Mouse (Mus musculus): ENCODE measurements around the gene Sipa1l3. TPM values are rescaled to one million over a fixed set of nuclear protein-coding genes. Genes with fewer than 3 reads are reported as not detected.

The Sipa1l3 gene
- polyA plus RNA-seq, 1 experiment: 30.3 TPM

- Histone ChIP-seq H3K27me3 (ENCODE audit: control insufficient read depth, insufficient read depth, low read length) (peaks cover 18% of the 10 kb centered on the region), H3K27ac (ENCODE audit: insufficient read depth, low read length) (no peak overlapping the region), H3K36me3 (ENCODE audit: control insufficient read depth, insufficient read depth, low read length) (no peaks in the 10 kb centered on the region), H3K4me3 (ENCODE audit: extremely low read depth, insufficient read depth, insufficient read length) (no peak overlapping the region), H3K4me1 (ENCODE audit: control insufficient read depth, insufficient read depth, insufficient read length) (no peaks in the 10 kb centered on the region)
- peak in 1 of 2 experiments; percentile 41 for DNase-seq (ENCODE audit: low read depth in 1 of 2, low spot score in 2 of 2)
- TF ChIP-seq CTCF (IDR thresholded peaks at IDR 0.05; ENCODE audit: extremely low read depth, insufficient read depth, insufficient read length, insufficient replicate concordance) (peak; percentile 74; the same call in 1 of the 2 replicates), POLR2A (IDR thresholded peaks at IDR 0.05; ENCODE audit: low read depth, low read length) (no peak)
- 9% methylated on average over 7 of the region's 7 CpGs for WGBS
These were observed 217.3 kb downstream of the Sipa1l3 start for GRCm38 (mm10) chr7:29301127-29301566.

GRCm38 (mm10) chr7:29296998-29297397 lies 221.4 kb downstream of the Sipa1l3 start:
- TF ChIP-seq POLR2A (IDR thresholded peaks at IDR 0.05; ENCODE audit: low read depth, low read length) (no peak), CTCF (IDR thresholded peaks at IDR 0.05; ENCODE audit: extremely low read depth, insufficient read depth, insufficient read length, insufficient replicate concordance) (peak; percentile 68; the same call in 1 of the 2 replicates)

GRCm38 (mm10) chr7:29295861-29296647 lies 222.4 kb downstream of the Sipa1l3 start:
- no peak overlapping the region for H3K4me3 ChIP-seq (ENCODE audit: extremely low read depth, insufficient read depth, insufficient read length)
- no peaks in the 10 kb centered on the region for H3K4me1 ChIP-seq (ENCODE audit: control insufficient read depth, insufficient read depth, insufficient read length)
- no peak for DNase-seq (ENCODE audit: low read depth in 1 of 2, low spot score in 2 of 2)
- TF ChIP-seq POLR2A (IDR thresholded peaks at IDR 0.05; ENCODE audit: low read depth, low read length) (no peak), CTCF (IDR thresholded peaks at IDR 0.05; ENCODE audit: extremely low read depth, insufficient read depth, insufficient read length, insufficient replicate concordance) (no peak)
- no peak overlapping the region for H3K27ac ChIP-seq (ENCODE audit: insufficient read depth, low read length)
- H3K27me3 ChIP-seq (ENCODE audit: control insufficient read depth, insufficient read depth, low read length): no peaks in the 10 kb centered on the region
- WGBS: 82% methylated on average over 24 of the region's 24 CpGs
- no peaks in the 10 kb centered on the region for H3K36me3 ChIP-seq (ENCODE audit: control insufficient read depth, insufficient read depth, low read length)

More at GRCm38 (mm10) chr7:29296998-29297397, 221.4 kb downstream of the Sipa1l3 start:
- no peak overlapping the region for H3K4me3 ChIP-seq (ENCODE audit: extremely low read depth, insufficient read depth, insufficient read length)
- no peaks in the 10 kb centered on the region for H3K27me3 ChIP-seq (ENCODE audit: control insufficient read depth, insufficient read depth, low read length)
- 20% methylated on average over 10 of the region's 10 CpGs for WGBS
- H3K4me1 ChIP-seq (ENCODE audit: control insufficient read depth, insufficient read depth, insufficient read length): no peaks in the 10 kb centered on the region
- no peak overlapping the region for H3K27ac ChIP-seq (ENCODE audit: insufficient read depth, low read length)
- H3K36me3 ChIP-seq (ENCODE audit: control insufficient read depth, insufficient read depth, low read length): no peaks in the 10 kb centered on the region
- peak; percentile 41 to 50 for DNase-seq (ENCODE audit: low read depth in 1 of 2, low spot score in 2 of 2)

- Histone ChIP-seq H3K4me1 (ENCODE audit: control insufficient read depth, insufficient read depth, insufficient read length) (peaks cover 2% of the 10 kb centered on the region; the same call in 1 of the 2 replicates), H3K27me3 (ENCODE audit: control insufficient read depth, insufficient read depth, low read length) (peaks cover under 1% of the 10 kb centered on the region; the same call in 1 of the 2 replicates), H3K27ac (ENCODE audit: insufficient read depth, low read length) (peak overlapping the region; percentile 24), H3K36me3 (ENCODE audit: control insufficient read depth, insufficient read depth, low read length) (no peaks in the 10 kb centered on the region), H3K4me3 (ENCODE audit: extremely low read depth, insufficient read depth, insufficient read length) (no peak overlapping the region)
- WGBS: 48% methylated on average over 13 of the region's 13 CpGs
- TF ChIP-seq POLR2A (IDR thresholded peaks at IDR 0.05; ENCODE audit: low read depth, low read length) (no peak), CTCF (IDR thresholded peaks at IDR 0.05; ENCODE audit: extremely low read depth, insufficient read depth, insufficient read length, insufficient replicate concordance) (no peak)
- no peak for DNase-seq (ENCODE audit: low read depth in 1 of 2, low spot score in 2 of 2)
These were observed 224.2 kb downstream of the Sipa1l3 start for GRCm38 (mm10) chr7:29294111-29294761.

- Histone ChIP-seq H3K27ac (ENCODE audit: insufficient read depth, low read length) (peak overlapping the region; percentile 26; the same call in 1 of the 2 replicates), H3K27me3 (ENCODE audit: control insufficient read depth, insufficient read depth, low read length) (peaks cover 3% of the 10 kb centered on the region; the same call in 1 of the 2 replicates), H3K4me3 (ENCODE audit: extremely low read depth, insufficient read depth, insufficient read length) (no peak overlapping the region), H3K36me3 (ENCODE audit: control insufficient read depth, insufficient read depth, low read length) (no peaks in the 10 kb centered on the region), H3K4me1 (ENCODE audit: control insufficient read depth, insufficient read depth, insufficient read length) (peaks cover 9% of the 10 kb centered on the region)
- no peak for DNase-seq (ENCODE audit: low read depth in 1 of 2, low spot score in 2 of 2)
- TF ChIP-seq CTCF (IDR thresholded peaks at IDR 0.05; ENCODE audit: extremely low read depth, insufficient read depth, insufficient read length, insufficient replicate concordance) (no peak), POLR2A (IDR thresholded peaks at IDR 0.05; ENCODE audit: low read depth, low read length) (no peak)
- WGBS: 80% methylated on average over 19 of the region's 19 CpGs
These were observed 225.0 kb downstream of the Sipa1l3 start for GRCm38 (mm10) chr7:29293131-29294065.

GRCm38 (mm10) chr7:29292458-29293098 lies 225.9 kb downstream of the Sipa1l3 start:
- TF ChIP-seq POLR2A (IDR thresholded peaks at IDR 0.05; ENCODE audit: low read depth, low read length) (no peak), CTCF (IDR thresholded peaks at IDR 0.05; ENCODE audit: extremely low read depth, insufficient read depth, insufficient read length, insufficient replicate concordance) (no peak)
- no peak overlapping the region for H3K4me3 ChIP-seq (ENCODE audit: extremely low read depth, insufficient read depth, insufficient read length)
- peak overlapping the region; percentile 26; the same call in 1 of the 2 replicates for H3K27ac ChIP-seq (ENCODE audit: insufficient read depth, low read length)
- no peak for DNase-seq (ENCODE audit: low read depth in 1 of 2, low spot score in 2 of 2)
- H3K36me3 ChIP-seq (ENCODE audit: control insufficient read depth, insufficient read depth, low read length): no peaks in the 10 kb centered on the region
- H3K27me3 ChIP-seq (ENCODE audit: control insufficient read depth, insufficient read depth, low read length): peaks cover 3% of the 10 kb centered on the region; the same call in 1 of the 2 replicates
- H3K4me1 ChIP-seq (ENCODE audit: control insufficient read depth, insufficient read depth, insufficient read length): peaks cover 9% of the 10 kb centered on the region
- WGBS: 57% methylated on average over 8 of the region's 8 CpGs

All from spleen, adult 2 months (tissue).